ENCODE assay signal across 22 mouse cellular contexts in genomic region chr5:58117896-58118295, GRCm38 (mm10).
DNase-seq lines count a peak whose midpoint lies in the region; ATAC-seq lines count a peak whose summit lies in the region.
"Had no signal": no experiment of that assay in that cellular context is flagged by ENCODE, and none has a peak within 500 bp of the region (broad histone marks: within the 10 kb centered on the region; RNA-seq: fewer than 3 reads in every experiment).

No protein-coding gene starts in this region.

- no peaks in the 10 kb centered on the region for H3K36me3 ChIP-seq in heart, embryonic 16.5 days (ENCODE audit: control insufficient read depth, insufficient read depth)
- H3K36me3 ChIP-seq: embryonic facial prominence, embryonic 13.5 days; embryonic facial prominence, embryonic 15.5 days; forebrain, embryonic 10.5 days; forebrain, embryonic 15.5 days had no signal

- H3K9me3 ChIP-seq in heart, embryonic 16.5 days (replicated peaks; ENCODE audit: control insufficient read depth, low read length): no peaks in the 10 kb centered on the region
- H3K9me3 ChIP-seq: embryonic facial prominence, embryonic 13.5 days; embryonic facial prominence, embryonic 15.5 days; forebrain, embryonic 10.5 days; forebrain, embryonic 13.5 days; forebrain, embryonic 15.5 days had no signal

- H3K27me3 ChIP-seq in heart, embryonic 16.5 days (ENCODE audit: control insufficient read depth, insufficient read depth, low read length): no peaks in the 10 kb centered on the region
- H3K27me3 ChIP-seq: embryonic facial prominence, embryonic 13.5 days; embryonic facial prominence, embryonic 15.5 days; forebrain, embryonic 13.5 days; forebrain, embryonic 15.5 days had no signal

- intact Hi-C loops in heart, postnatal 25 days (cut with DNase I): no loop called here

- DNase-seq in heart, postnatal 25 days (ENCODE audit: low spot score): no peak
- peak; percentile 34 for DNase-seq in brain, adult 2 months (ENCODE audit: low read depth, low spot score)
- peak; percentile 18 for DNase-seq in telencephalon, adult 2 months (ENCODE audit: low read depth, low spot score)
- no peak for DNase-seq in adrenal gland, adult 18-20 months (ENCODE audit: low spot score in 2 of 2)
- DNase-seq: adrenal gland, adult 8-10 months; adrenal gland, postnatal 14 days; adrenal gland, postnatal 36 days; cerebellum, adult 11 months; cerebellum, adult 18-20 months; cerebellum, adult 8-10 months; cerebellum, adult 9-11 months; cerebellum, postnatal 14 days; cerebellum, postnatal 36 days; embryo, embryonic 11 days; forebrain, postnatal 0 days had no signal

- H3K9ac ChIP-seq in heart, embryonic 16.5 days (ENCODE audit: low read length): no peak overlapping the region
- H3K9ac ChIP-seq: embryonic facial prominence, embryonic 13.5 days; embryonic facial prominence, embryonic 15.5 days; forebrain, embryonic 13.5 days; forebrain, embryonic 15.5 days; forebrain, postnatal 0 days had no signal

- H3K4me2 ChIP-seq in heart, embryonic 16.5 days (ENCODE audit: low read depth, low read length): no peak overlapping the region
- H3K4me2 ChIP-seq: embryonic facial prominence, embryonic 13.5 days; embryonic facial prominence, embryonic 15.5 days; forebrain, embryonic 13.5 days; forebrain, embryonic 15.5 days had no signal

- no peak for ATAC-seq in heart, embryonic 16.5 days (replicated peaks; ENCODE audit: extremely low read depth, insufficient read depth, low FRiP score)
- ATAC-seq: forebrain, embryonic 13.5 days; forebrain, embryonic 15.5 days; forebrain, postnatal 0 days had no signal

- no peak overlapping the region for H3K4me3 ChIP-seq in heart, embryonic 16.5 days (ENCODE audit: low read length)
- H3K4me3 ChIP-seq: embryonic facial prominence, embryonic 13.5 days; embryonic facial prominence, embryonic 15.5 days; erythroblast, embryonic 14.5 days; forebrain, embryonic 10.5 days; forebrain, embryonic 13.5 days; forebrain, embryonic 15.5 days had no signal

- H3K4me1 ChIP-seq in heart, embryonic 16.5 days (ENCODE audit: control insufficient read depth, insufficient read depth, low read length): peaks cover 4% of the 10 kb centered on the region; the same call in 1 of the 2 replicates
- H3K4me1 ChIP-seq: embryonic facial prominence, embryonic 15.5 days; forebrain, embryonic 13.5 days had no signal

- H3K27ac ChIP-seq in heart, embryonic 16.5 days (ENCODE audit: low read length): peak overlapping the region; percentile 46
- H3K27ac ChIP-seq: embryonic facial prominence, embryonic 13.5 days; embryonic facial prominence, embryonic 15.5 days; forebrain, embryonic 10.5 days; forebrain, embryonic 13.5 days; forebrain, embryonic 15.5 days had no signal

- WGBS in heart, embryonic 16.5 days: 44% methylated on average over 3 of the region's 3 CpGs

Comparison
In these comparisons a context has a peak if more than half of its experiments do, and no peak if none do; other contexts are left out.
1. DNase-seq: peak in brain, adult 2 months (single experiment) and telencephalon, adult 2 months (single experiment); none in heart, postnatal 25 days (single experiment) and adrenal gland, adult 18-20 months (0 of 2).